Mouse (Mus musculus) stomach, embryonic 15.5 days (tissue): Measurements from ENCODE around the gene Ccdc18. TPM values are rescaled to one million over a fixed set of nuclear protein-coding genes. Genes with fewer than 3 reads are reported as not detected.
A peak's percentile ranks its signal among the peaks of the same experiment; 100 is the strongest.
"Not testable (repeated sequence)": the region's sequence is repeated elsewhere in the genome, so short reads cannot be mapped to it uniquely, and the experiment has no call there.

Experiments used
- ATAC-seq: fragments of 200-750 bp; cut with Nextera tagmentation; 2 replicates; pipeline ENCODE4 v1.8.0; 2017; ENCODE audit warnings: low read depth, moderate number of reproducible peaks, moderate TSS enrichment; ENCODE audit not compliant: insufficient read depth, low FRiP score
- H3K27ac ChIP-seq: fragments of 300-500 bp; sonication (generic); 2 replicates; pipeline ENCODE4 v1.5.1; 2015; ENCODE audit warnings: mild to moderate bottlenecking, inconsistent platforms
- H3K27me3 ChIP-seq: fragments of 300-500 bp; sonication (generic); replicated peaks from 2 replicates; pipeline ENCODE4 v1.6.1; 2015; ENCODE audit warnings: inconsistent platforms
- H3K36me3 ChIP-seq: fragments of 300-500 bp; sonication (generic); 2 replicates; pipeline ENCODE4 v1.6.1; 2015; ENCODE audit warnings: inconsistent platforms
- H3K4me1 ChIP-seq: fragments of 300-500 bp; sonication (generic); 2 replicates; pipeline ENCODE4 v1.6.1; 2015; ENCODE audit warnings: inconsistent platforms
- H3K4me2 ChIP-seq: fragments of 300-500 bp; sonication (generic); 2 replicates; pipeline ENCODE4 v1.6.1; 2015; ENCODE audit warnings: mild to moderate bottlenecking, inconsistent platforms
- H3K4me3 ChIP-seq: fragments of 300-500 bp; sonication (generic); replicated peaks from 2 replicates; pipeline ENCODE4 v1.5.1; 2015; ENCODE audit warnings: inconsistent platforms
- H3K9ac ChIP-seq: fragments of 300-500 bp; sonication (generic); 2 replicates; pipeline ENCODE4 v1.6.1; 2015; ENCODE audit warnings: inconsistent platforms
- H3K9me3 ChIP-seq: fragments of 300-500 bp; sonication (generic); 2 replicates; pipeline ENCODE4 v1.6.1; 2016; ENCODE audit warnings: inconsistent platforms
- WGBS: fragments of 180-500 bp; shearing (Covaris S2); methylation state at CpG from one replicate; pipeline ENCODE4 v1.1.7; 2015; 5-methylcytosine and 5-hydroxymethylcytosine counted together
- polyA plus RNA-seq: library from polyadenylated mRNA; unstranded; fragments of >200 nt; fragmentation: Nextera tagmentation; extraction: Ambion mirVana; gene quantifications from 2 replicates; pipeline ENCODE4 v1.2.1, GENCODE M21; 2015

Ccdc18 gene
- polyA plus RNA-seq, 1 experiment from 2014 or later: 8.6 TPM

DNA sequence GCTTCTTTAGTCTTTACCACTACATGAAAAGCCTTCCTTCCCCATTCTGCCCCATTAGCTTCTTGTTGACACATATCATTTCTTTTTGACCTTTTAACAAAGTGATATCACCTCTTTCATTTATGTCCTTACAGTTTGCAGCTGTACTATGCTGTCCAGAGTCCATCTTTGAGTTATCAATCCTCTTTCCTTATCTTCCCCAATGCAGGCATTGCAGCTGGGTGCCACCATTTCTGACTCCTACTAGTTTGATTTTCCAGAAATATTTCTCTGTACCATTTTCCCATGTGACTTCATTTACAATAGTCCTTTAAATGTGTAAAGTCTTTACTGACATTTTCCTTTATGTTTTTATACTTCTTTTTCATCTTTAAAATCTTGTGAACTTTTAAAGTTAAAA is 134.3 kb downstream of the Ccdc18 start:
- no peaks in the 10 kb centered on the region for H3K27me3 ChIP-seq
- no peak overlapping the region for H3K4me3 ChIP-seq
- H3K27ac ChIP-seq: no peak overlapping the region
- ATAC-seq: no peak
- H3K4me2 ChIP-seq: no peak overlapping the region
- H3K9me3 ChIP-seq: no peaks in the 10 kb centered on the region
- H3K4me1 ChIP-seq: 0 out of 2 replicates have a peak, but pooled peaks cover 5% of the 10 kb centered on the region
- no peak overlapping the region for H3K9ac ChIP-seq
- no peaks in the 10 kb centered on the region for H3K36me3 ChIP-seq

DNA sequence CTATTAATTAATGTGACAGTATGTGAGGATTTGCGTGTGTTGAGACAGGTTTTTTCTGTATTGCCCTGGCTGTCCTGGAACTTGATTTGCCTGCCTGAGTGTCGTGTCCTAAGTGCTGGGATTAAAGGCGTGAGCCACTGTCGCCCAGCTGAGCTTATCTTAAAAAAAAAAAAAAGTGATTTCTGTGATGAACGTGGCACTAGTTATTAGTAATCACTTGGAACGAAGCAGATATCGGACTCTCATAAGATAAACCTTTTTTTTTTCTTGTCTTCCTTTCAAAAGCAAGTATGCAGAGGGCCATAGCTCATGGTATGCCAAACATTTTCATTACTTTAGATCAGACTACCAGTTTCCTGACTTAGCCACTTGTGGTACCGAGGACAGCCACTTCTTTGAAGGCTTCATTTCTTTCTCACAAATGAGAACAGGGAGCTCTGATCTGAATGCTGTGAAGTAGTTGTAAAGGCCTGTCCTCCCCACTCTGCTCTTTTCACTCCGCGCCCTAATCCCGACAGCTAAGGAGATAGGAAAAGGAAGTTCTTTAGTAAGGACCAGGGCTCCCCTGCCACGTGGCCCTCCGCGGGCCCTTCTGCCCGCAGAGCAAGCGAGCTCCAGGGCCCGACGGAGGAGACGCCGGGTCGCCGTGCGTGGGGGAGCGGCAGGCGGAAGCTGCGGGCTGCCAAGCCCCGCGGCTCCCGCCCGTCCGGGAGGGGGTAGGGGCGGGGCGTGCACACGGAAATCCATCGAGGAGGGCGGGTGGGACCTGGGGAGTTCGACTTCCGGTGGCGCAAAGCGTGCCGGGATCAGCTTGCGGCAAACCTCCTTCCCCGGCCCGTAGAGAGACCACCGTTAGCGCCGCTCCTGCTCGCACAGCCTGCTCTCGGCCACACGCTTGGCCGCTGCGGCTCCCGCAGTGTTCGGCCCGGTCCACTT is 135.7 kb downstream of the Ccdc18 start, which contains the start of gene Dr1:
Gene Dr1 (plus strand): TSS at position 771 of the 936 bp plus-strand sequence.
- Histone ChIP-seq H3K27ac (peak within 1 kb of the TSS; percentile 96), H3K36me3 (no peaks in the 10 kb centered on the region), H3K27me3 (no peaks in the 10 kb centered on the region), H3K9ac (peak within 1 kb of the TSS; percentile 98), H3K4me3 (peak within 1 kb of the TSS; percentile 73), H3K4me1 (0 out of 2 replicates have a peak, but pooled peaks cover 5% of the 10 kb centered on the region), H3K4me2 (peak within 1 kb of the TSS; percentile 75), H3K9me3 (no peaks in the 10 kb centered on the region)
- ATAC-seq: peak; percentile 96
- 2% methylated on average over 54 of the region's 55 CpGs for WGBS

DNA sequence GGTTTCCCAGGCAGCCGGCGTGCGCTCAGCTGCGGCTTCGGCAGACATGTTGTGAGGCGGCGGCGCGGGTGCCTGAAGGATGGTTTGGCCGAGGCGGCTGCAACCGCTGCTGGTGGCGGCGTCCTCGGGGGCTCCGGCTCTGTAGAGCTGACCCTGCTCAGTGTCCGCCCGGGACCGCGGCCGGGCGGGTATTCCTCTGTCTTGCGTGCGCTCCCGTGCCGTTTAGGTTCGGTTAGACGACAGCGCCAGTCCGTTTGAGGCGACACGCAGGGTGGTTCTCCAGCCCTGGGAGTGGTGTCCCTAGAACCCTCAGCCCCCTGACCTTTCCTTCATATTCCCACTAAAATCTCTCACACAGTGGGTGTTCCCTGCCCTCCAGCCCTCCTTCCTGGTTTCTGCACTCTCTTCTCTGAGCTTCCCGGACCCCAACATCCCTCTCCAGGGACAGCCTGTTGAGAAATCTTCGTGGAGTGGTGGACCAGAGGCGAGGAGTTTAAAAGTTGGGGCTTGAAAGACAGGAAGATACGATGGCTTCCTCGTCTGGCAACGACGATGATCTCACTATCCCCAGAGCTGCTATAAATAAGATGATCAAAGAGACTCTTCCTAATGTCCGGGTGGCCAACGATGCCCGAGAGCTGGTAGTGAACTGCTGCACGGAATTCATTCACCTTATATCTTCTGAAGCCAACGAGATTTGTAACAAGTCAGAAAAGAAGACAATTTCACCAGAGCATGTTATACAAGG is 136.6 kb downstream of the Ccdc18 start:
- Histone ChIP-seq H3K27ac (peak overlapping the region; percentile 96), H3K36me3 (no peaks in the 10 kb centered on the region), H3K9ac (peak overlapping the region; percentile 98), H3K9me3 (no peaks in the 10 kb centered on the region), H3K27me3 (no peaks in the 10 kb centered on the region), H3K4me2 (peak overlapping the region; percentile 75), H3K4me1 (0 out of 2 replicates have a peak, but pooled peaks cover 5% of the 10 kb centered on the region), H3K4me3 (peak overlapping the region; percentile 73)
- peak; percentile 38; the same call in 1 of the 2 replicates for ATAC-seq
- under 1% methylated on average over 44 of the region's 44 CpGs for WGBS

DNA sequence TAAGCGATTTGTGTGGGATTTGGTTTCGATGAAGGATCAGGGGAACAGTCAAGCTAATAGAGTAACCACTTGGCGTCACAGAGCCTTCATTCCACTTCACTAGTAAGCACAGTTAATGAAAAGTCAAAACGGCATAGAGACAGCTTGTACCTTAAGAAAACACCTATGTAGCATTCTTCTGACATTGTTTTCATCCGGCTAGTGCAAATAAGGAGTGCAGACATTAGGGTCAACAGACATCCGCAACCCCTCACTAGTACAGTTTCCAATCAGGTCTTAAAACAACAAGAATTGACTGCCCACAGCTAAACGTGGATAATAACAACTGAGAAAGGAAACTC is 137.1 kb downstream of the Ccdc18 start:
- H3K4me2 ChIP-seq: peak overlapping the region; percentile 75
- H3K27me3 ChIP-seq: no peaks in the 10 kb centered on the region
- H3K36me3 ChIP-seq: no peaks in the 10 kb centered on the region
- H3K9me3 ChIP-seq: no peaks in the 10 kb centered on the region
- WGBS: 6% methylated on average over 7 of the region's 7 CpGs
- peak overlapping the region; percentile 96; the same call in 1 of the 2 replicates for H3K27ac ChIP-seq
- no peak for ATAC-seq
- H3K4me1 ChIP-seq: 0 out of 2 replicates have a peak, but pooled peaks cover 5% of the 10 kb centered on the region
- H3K4me3 ChIP-seq: peak overlapping the region; percentile 73
- H3K9ac ChIP-seq: peak overlapping the region; percentile 98; the same call in 1 of the 2 replicates

DNA sequence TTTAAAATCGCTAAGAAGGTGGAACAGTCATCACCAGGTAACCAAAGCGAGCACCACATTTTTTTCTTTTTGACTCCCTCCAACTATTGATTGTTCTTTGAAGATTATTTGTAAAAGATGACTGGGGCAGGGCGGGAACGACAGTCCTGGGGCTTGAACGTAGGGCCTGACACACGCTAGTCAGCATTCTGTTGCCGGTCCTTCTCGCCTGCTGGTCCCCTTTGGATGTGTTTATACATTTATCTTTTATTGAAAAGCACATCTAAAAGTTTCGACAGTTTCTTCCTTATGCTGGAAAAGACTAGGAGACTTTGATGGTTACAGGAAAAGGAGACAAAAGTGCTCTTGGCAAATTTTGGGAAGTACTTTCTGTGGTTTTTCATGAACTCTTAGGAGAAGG is 137.7 kb downstream of the Ccdc18 start:
- no peaks in the 10 kb centered on the region for H3K9me3 ChIP-seq
- no peaks in the 10 kb centered on the region for H3K36me3 ChIP-seq
- H3K4me2 ChIP-seq: peak overlapping the region; percentile 75
- peak overlapping the region; percentile 73 for H3K4me3 ChIP-seq
- H3K27ac ChIP-seq: no peak overlapping the region
- no peak overlapping the region; the same call in 1 of the 2 replicates for H3K9ac ChIP-seq
- no peaks in the 10 kb centered on the region for H3K27me3 ChIP-seq
- 0 out of 2 replicates have a peak, but pooled peaks cover 5% of the 10 kb centered on the region for H3K4me1 ChIP-seq
- ATAC-seq: no peak
- WGBS: 29% methylated on average over 9 of the region's 9 CpGs

DNA sequence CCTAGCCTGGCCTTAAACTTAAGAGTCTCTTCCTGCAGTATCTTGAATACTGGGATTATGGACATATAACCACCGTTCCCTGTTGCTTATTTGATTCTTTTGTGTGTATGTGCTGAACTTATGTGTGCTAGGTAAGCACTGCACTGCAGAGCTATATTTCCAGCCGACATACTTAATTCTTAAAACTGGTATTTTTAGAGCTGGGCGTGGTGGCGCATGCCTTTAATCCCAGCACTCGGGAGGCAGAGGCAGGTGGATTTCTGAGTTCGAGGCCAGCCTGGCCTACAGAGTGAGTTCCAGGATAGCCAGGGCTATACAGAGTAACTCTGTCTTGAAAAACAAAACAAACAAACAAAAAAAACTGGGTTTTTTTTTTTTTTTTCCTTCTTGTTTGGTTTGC is 138.7 kb downstream of the Ccdc18 start:
- not testable (repeated sequence) for H3K36me3 ChIP-seq, H3K9me3 ChIP-seq, H3K9ac ChIP-seq, H3K27ac ChIP-seq, H3K27me3 ChIP-seq, ATAC-seq, H3K4me1 ChIP-seq, H3K4me3 ChIP-seq
- 90% methylated on average over 6 of the region's 6 CpGs for WGBS
- H3K4me2 ChIP-seq: peak overlapping the region; percentile 35

Other genes starting within 250 kb of the Ccdc18 start
- gene Rpl5, start 232.4 kb upstream of the Ccdc18 start, polyA plus RNA-seq: 73.7 and 75.9 TPM in 2 replicates
- 24.1 and 28.7 TPM in 2 replicates for gene Fam69a, start 145.8 kb upstream of the Ccdc18 start, polyA plus RNA-seq
- 77.7 and 78.7 TPM in 2 replicates for gene Mtf2, start 67.2 kb upstream of the Ccdc18 start, polyA plus RNA-seq
- 45.1 and 47.0 TPM in 2 replicates for gene Tmed5, start 255 bp upstream of the Ccdc18 start, polyA plus RNA-seq
- 39.7 and 41.1 TPM in 2 replicates for gene Dr1, start 136.0 kb downstream of the Ccdc18 start, polyA plus RNA-seq
- 6.5 and 6.7 TPM in 2 replicates for gene Pigg, start 179.7 kb downstream of the Ccdc18 start, polyA plus RNA-seq
- gene Gm42517, start 235.0 kb downstream of the Ccdc18 start, polyA plus RNA-seq: 0.06 and 0.09 TPM in 2 replicates